Mouse (Mus musculus) heart, adult 11 months (tissue): ENCODE data around the gene Erg.
A peak's percentile ranks its signal among the peaks of the same experiment; 100 is the strongest.

Experiments
- DNase-seq: peaks from one replicate; pipeline ENCODE4 v3.0.0; 2022

Gene Erg

GRCm38 (mm10) chr16:95438848-95439540 is 147.4 kb downstream of the Erg start:
- peak; percentile 99 for DNase-seq

- DNase-seq, result no peak
Measured at GRCm38 (mm10) chr16:95436611-95437010, 149.8 kb downstream of the Erg start.

GRCm38 (mm10) chr16:95436051-95436450 is 150.3 kb downstream of the Erg start:
- no peak for DNase-seq

GRCm38 (mm10) chr16:95434434-95434833 is 152.0 kb downstream of the Erg start:
- DNase-seq, result no peak

GRCm38 (mm10) chr16:95432540-95432971 is 153.8 kb downstream of the Erg start:
- DNase-seq, result peak; percentile 97

GRCm38 (mm10) chr16:95429851-95430250 is 156.5 kb downstream of the Erg start:
- no peak for DNase-seq

GRCm38 (mm10) chr16:95428239-95428638 is 158.2 kb downstream of the Erg start:
- no peak for DNase-seq

GRCm38 (mm10) chr16:95427512-95427911 is 158.9 kb downstream of the Erg start:
- no peak for DNase-seq

GRCm38 (mm10) chr16:95422658-95423073 is 163.7 kb downstream of the Erg start:
- DNase-seq, result peak; percentile 83

GRCm38 (mm10) chr16:95421235-95421886 is 165.0 kb downstream of the Erg start:
- DNase-seq, result no peak

GRCm38 (mm10) chr16:95415921-95416320 is 170.5 kb downstream of the Erg start:
- peak; percentile 61 for DNase-seq

- DNase-seq, result no peak
Measured at GRCm38 (mm10) chr16:95415372-95415771, 171.0 kb downstream of the Erg start.

- no peak for DNase-seq
Measured at GRCm38 (mm10) chr16:95413401-95413959, 172.9 kb downstream of the Erg start.

- DNase-seq, result peak; percentile 70
Measured at GRCm38 (mm10) chr16:95408096-95408495, 178.3 kb downstream of the Erg start.

GRCm38 (mm10) chr16:95405496-95405895 is 180.9 kb downstream of the Erg start:
- DNase-seq, result peak; percentile 82

GRCm38 (mm10) chr16:95403453-95403852 is 182.9 kb downstream of the Erg start:
- DNase-seq, result peak; percentile 98

- peak; percentile 90 for DNase-seq
Measured at GRCm38 (mm10) chr16:95401869-95402268, 184.5 kb downstream of the Erg start.

- DNase-seq, result peak; percentile 70
Measured at GRCm38 (mm10) chr16:95398761-95399343, 187.5 kb downstream of the Erg start.

- DNase-seq, result no peak
Measured at GRCm38 (mm10) chr16:95390787-95391186, 195.6 kb downstream of the Erg start.

GRCm38 (mm10) chr16:95388811-95389529 is 197.4 kb downstream of the Erg start:
- DNase-seq, result peak; percentile 70

GRCm38 (mm10) chr16:95388292-95388691 is 198.1 kb downstream of the Erg start:
- DNase-seq, result peak; percentile 9

- DNase-seq, result no peak
Measured at GRCm38 (mm10) chr16:95387008-95387407, 199.4 kb downstream of the Erg start.
